Mouse (Mus musculus) embryonic fibroblast, embryonic 13.5 days (primary cell): ENCODE data around the gene Cyth1.

Experiments used
- CTCF ChIP-seq: IDR thresholded peaks from 2 replicates; pipeline ENCODE4 v1.5.1; 2011; ENCODE audit warnings: mild to moderate bottlenecking, control low read depth, low read length, moderate library complexity, borderline replicate concordance; ENCODE audit not compliant: insufficient read depth
- POLR2A ChIP-seq: IDR thresholded peaks from 2 replicates; pipeline ENCODE4 v1.6.1; 2011; ENCODE audit warnings: low read depth, mild to moderate bottlenecking, control low read depth, low read length, moderate library complexity

DNA sequence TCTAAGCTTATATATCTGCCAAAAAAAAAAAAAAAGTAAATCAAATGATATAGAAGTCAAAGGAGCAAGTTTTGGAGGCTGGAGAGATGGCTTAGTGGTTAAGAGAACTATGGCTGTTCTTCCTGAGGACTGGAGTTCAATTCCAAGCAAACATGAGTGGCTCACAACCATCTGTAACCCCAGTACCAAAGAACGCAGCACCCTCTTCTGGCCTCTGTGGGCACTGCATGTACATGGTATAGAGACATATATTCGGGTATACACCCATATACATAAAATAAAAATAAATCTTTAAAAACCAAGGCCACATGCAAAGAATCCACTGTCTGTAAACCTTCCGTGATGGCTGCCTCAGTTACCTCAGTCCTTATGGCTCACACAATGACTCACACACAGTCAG lies 21.4 kb upstream of the Cyth1 start:
- TF ChIP-seq POLR2A (no peak), CTCF (no peak)
